ENCODE assay signal across 43 mouse cellular contexts in genomic region chr7:135406761-135407160, GRCm38 (mm10). TPM values are rescaled to one million over a fixed set of nuclear protein-coding genes. Genes with fewer than 3 reads are reported as not detected.
"Had no signal": no experiment of that assay in that cellular context is flagged by ENCODE, and none has a peak within 500 bp of the region (broad histone marks: within the 10 kb centered on the region; RNA-seq: fewer than 3 reads in every experiment).

No protein-coding gene starts in this region.

- H3K4me3 ChIP-seq: limb, embryonic 10.5 days; limb, embryonic 12.5 days; limb, embryonic 13.5 days; limb, embryonic 15.5 days; liver, embryonic 12.5 days; liver, embryonic 13.5 days; liver, embryonic 15.5 days; lung, embryonic 15.5 days; megakaryocyte, embryonic 14.5 days; midbrain, embryonic 10.5 days; midbrain, embryonic 12.5 days; midbrain, embryonic 13.5 days; midbrain, embryonic 15.5 days; myocyte; neural tube, embryonic 12.5 days had no signal

- H3K4me1 ChIP-seq: liver, embryonic 12.5 days; liver, embryonic 13.5 days; liver, embryonic 15.5 days; lung, embryonic 15.5 days; megakaryocyte, embryonic 14.5 days had no signal

- H3K36me3 ChIP-seq: limb, embryonic 10.5 days; limb, embryonic 12.5 days; limb, embryonic 13.5 days; limb, embryonic 15.5 days; liver, embryonic 12.5 days; liver, embryonic 13.5 days; liver, embryonic 15.5 days; lung, embryonic 15.5 days; midbrain, embryonic 10.5 days; midbrain, embryonic 12.5 days; midbrain, embryonic 13.5 days; midbrain, embryonic 15.5 days; neural tube, embryonic 12.5 days had no signal

- DNase-seq: left cerebral cortex, postnatal 4 days; liver; liver, embryonic 13.5 days; liver, postnatal 0 days; lung, adult 18-20 months; lung, adult 2 months; lung, embryonic 14.5 days; lung, postnatal 10 days; lung, postnatal 14 days; lung, postnatal 36 days; lung, postnatal 4 days; midbrain, embryonic 14.5 days had no signal

- H3K9me3 ChIP-seq: limb, embryonic 10.5 days; limb, embryonic 12.5 days; limb, embryonic 13.5 days; limb, embryonic 15.5 days; liver, embryonic 12.5 days; liver, embryonic 13.5 days; liver, embryonic 15.5 days; lung, embryonic 15.5 days; megakaryocyte, embryonic 14.5 days; midbrain, embryonic 10.5 days; midbrain, embryonic 12.5 days; midbrain, embryonic 13.5 days; midbrain, embryonic 15.5 days; neural tube, embryonic 12.5 days had no signal

- H3K27ac ChIP-seq: limb, embryonic 10.5 days; limb, embryonic 12.5 days; limb, embryonic 13.5 days; limb, embryonic 15.5 days; liver, embryonic 12.5 days; liver, embryonic 13.5 days; liver, embryonic 14.5 days; liver, embryonic 15.5 days; lung, embryonic 15.5 days; macrophage; midbrain, embryonic 10.5 days; midbrain, embryonic 12.5 days; midbrain, embryonic 13.5 days; midbrain, embryonic 15.5 days; neural tube, embryonic 12.5 days had no signal

- H3K9ac ChIP-seq: limb, embryonic 12.5 days; limb, embryonic 13.5 days; limb, embryonic 15.5 days; liver, embryonic 12.5 days; liver, embryonic 13.5 days; liver, embryonic 14.5 days; liver, embryonic 15.5 days; liver, postnatal 0 days; lung, embryonic 14.5 days; lung, embryonic 15.5 days; midbrain, embryonic 12.5 days; midbrain, embryonic 13.5 days; midbrain, embryonic 15.5 days; neural tube, embryonic 12.5 days had no signal

RNA-seq across cellular contexts. Expression of gene Foxi2, which starts 3.3 kb away (rescaled TPM):
- total RNA-seq: left cerebral cortex, postnatal 10 days; left cerebral cortex, postnatal 14 days; left cerebral cortex, postnatal 25 days; left cerebral cortex, postnatal 36 days; left cerebral cortex, postnatal 4 days; liver, adult 2 months; megakaryocyte progenitor cell, adult 5-6 weeks; megakaryocyte, adult 5-6 weeks; megakaryocyte-erythroid progenitor cell, adult 5-6 weeks; midbrain, postnatal 0 days; monocyte, adult 5-6 weeks had no signal
- polyA plus RNA-seq: limb, embryonic 15.5 days; liver, adult 2 months; liver, embryonic 11.5 days; liver, embryonic 12.5 days; liver, embryonic 13.5 days; liver, embryonic 14.5 days; liver, embryonic 15.5 days; liver, embryonic 16.5 days; liver, postnatal 0 days; lung, adult 2 months; lung, embryonic 14.5 days; lung, embryonic 15.5 days; lung, embryonic 16.5 days; lung, postnatal 0 days; macrophage; midbrain, embryonic 13.5 days; midbrain, embryonic 16.5 days; midbrain, postnatal 0 days; myocyte; neural tube, embryonic 12.5 days had no signal
